Mouse (Mus musculus) midbrain, embryonic 10.5 days (tissue): ENCODE results near the gene C4bp. TPM values are rescaled to one million over a fixed set of nuclear protein-coding genes. Genes with fewer than 3 reads are reported as not detected.
"Not testable (repeated sequence)": the region's sequence is repeated elsewhere in the genome, so short reads cannot be mapped to it uniquely, and the experiment has no call there.

Experiments
- DNase-seq: peaks from one replicate; pipeline ENCODE4 v3.0.0-alpha.2; 2017; ENCODE audit warnings: low spot score
- H3K27ac ChIP-seq: fragments of 300-500 bp; sonication (generic); replicated peaks from 2 replicates; pipeline ENCODE4 v1.5.1; 2016; ENCODE audit warnings: mild to moderate bottlenecking
- H3K27me3 ChIP-seq: fragments of 300-500 bp; sonication (generic); 2 replicates; pipeline ENCODE4 v1.6.1; 2016; ENCODE audit warnings: low read depth, mild to moderate bottlenecking; ENCODE audit not compliant: poor library complexity, severe bottlenecking
- H3K36me3 ChIP-seq: fragments of 300-500 bp; sonication (generic); 2 replicates; pipeline ENCODE4 v1.6.1; 2016; ENCODE audit warnings: mild to moderate bottlenecking, moderate library complexity
- H3K4me1 ChIP-seq: fragments of 300-500 bp; sonication (generic); 2 replicates; pipeline ENCODE4 v1.6.1; 2016
- H3K4me3 ChIP-seq: fragments of 300-500 bp; sonication (generic); 2 replicates; pipeline ENCODE4 v1.5.1; 2016; ENCODE audit warnings: mild to moderate bottlenecking, moderate library complexity
- H3K9me3 ChIP-seq: fragments of 300-500 bp; sonication (generic); replicated peaks from 2 replicates; pipeline ENCODE4 v1.6.1; 2016; ENCODE audit warnings: mild to moderate bottlenecking
- WGBS: fragments of 180-500 bp; shearing (Covaris S2); methylation state at CpG from one replicate; pipeline ENCODE4 v1.1.7; 2016; 5-methylcytosine and 5-hydroxymethylcytosine counted together
- polyA plus RNA-seq: library from polyadenylated mRNA; unstranded; fragments of >200 nt; fragmentation: Nextera tagmentation; extraction: Ambion mirVana; gene quantifications from 2 replicates; pipeline ENCODE4 v1.2.1, GENCODE M21; 2016

The C4bp gene
- 0.14 TPM in 1 of 2 replicates, not detected in the other for polyA plus RNA-seq

DNA sequence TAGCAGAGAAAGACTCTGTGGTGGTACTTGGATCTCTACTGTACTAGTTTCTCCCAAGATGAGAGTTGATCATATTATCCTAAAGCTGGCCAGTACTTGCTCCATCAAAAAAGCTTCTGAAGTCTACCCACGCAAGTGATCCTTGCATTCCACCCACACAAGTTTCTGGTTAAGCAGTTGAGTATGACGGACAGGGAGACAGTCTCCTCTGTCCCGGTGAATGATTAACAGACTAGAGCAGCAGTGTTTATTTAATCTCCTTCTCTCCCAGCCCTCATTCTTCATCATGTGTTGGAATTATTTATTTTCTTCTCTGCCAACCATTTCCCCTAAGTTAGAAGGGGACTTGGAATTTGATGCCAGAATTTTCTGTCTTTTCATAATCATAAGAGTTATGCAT is at the start of gene C4bp:
C4bp (minus strand) TSS at position 179 of the 400 bp plus-strand sequence.
- no peak within 1 kb of the TSS for H3K4me3 ChIP-seq
- no peak within 1 kb of the TSS for H3K27ac ChIP-seq
- DNase-seq = no peak
- H3K36me3 ChIP-seq = no peaks in the 10 kb centered on the region
- no peaks in the 10 kb centered on the region for H3K4me1 ChIP-seq
- H3K9me3 ChIP-seq = no peaks in the 10 kb centered on the region
- 75% methylated on average over 3 of the region's 3 CpGs for WGBS
- H3K27me3 ChIP-seq = no peaks in the 10 kb centered on the region

DNA sequence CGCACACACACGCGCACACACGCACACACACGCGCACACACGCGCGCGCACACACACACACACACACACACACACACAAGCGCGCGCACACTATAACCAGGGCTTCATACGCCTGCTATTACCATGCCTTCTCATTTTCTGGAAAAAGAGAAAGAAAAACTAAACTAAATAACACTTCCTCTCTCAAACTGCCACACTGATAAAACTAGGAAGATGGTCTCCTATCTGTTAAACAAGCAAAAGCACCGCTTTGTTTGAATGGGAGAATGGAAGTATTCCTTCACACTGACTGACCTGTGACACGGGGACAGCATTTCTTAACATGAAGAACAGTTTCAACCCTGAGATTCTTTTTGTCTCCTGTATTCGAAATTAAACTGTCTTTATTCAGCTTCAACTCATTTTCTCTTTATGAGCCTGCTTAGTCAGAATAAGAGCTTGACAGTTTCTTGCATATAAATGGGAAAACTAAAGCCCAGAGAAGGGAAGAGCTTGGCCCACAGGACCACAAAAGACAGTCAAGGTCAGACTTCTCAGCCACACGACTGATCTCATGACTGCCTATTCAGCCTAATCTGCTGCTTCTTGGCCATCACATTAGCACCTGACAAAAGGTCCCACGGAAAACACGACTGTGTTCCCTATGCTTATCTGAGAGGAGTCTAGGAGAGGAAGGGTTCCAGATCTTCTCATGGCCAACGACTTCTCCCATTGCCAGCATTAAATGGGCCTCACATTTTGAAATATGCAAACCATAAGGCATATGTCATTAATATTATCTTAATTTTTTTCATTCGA is 49.0 kb upstream of the C4bp start:
- WGBS = 93% methylated on average over 22 of the region's 22 CpGs

DNA sequence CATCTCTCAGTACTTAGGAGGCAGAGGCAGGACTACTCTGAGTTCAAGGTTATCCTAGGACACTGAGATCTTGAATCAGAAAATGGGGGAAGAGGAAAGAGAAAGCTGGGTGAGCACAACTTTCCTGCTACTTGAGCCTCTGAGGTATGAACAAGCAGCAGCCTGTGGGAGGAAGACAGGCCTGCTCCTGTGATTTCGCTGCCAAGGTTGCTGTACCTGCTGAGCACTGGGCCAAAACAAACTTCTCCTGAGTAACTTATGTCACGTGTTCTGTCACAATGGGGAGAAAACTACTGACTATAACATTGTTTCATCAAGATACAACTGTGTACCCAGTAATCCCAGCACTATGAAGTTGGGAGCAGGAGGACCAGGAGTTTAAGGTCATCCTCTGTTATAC is 42.2 kb upstream of the C4bp start:
- no peak for DNase-seq
- no peaks in the 10 kb centered on the region for H3K4me1 ChIP-seq
- 78% methylated on average over 2 of the region's 2 CpGs for WGBS
- H3K27ac ChIP-seq = no peak overlapping the region
- H3K9me3 ChIP-seq = no peaks in the 10 kb centered on the region
- H3K36me3 ChIP-seq = peaks cover 67% of the 10 kb centered on the region
- no peaks in the 10 kb centered on the region for H3K27me3 ChIP-seq
- no peak overlapping the region for H3K4me3 ChIP-seq

More for the DNA sequence above, 49.0 kb upstream of the C4bp start:
- Histone ChIP-seq H3K9me3 (no peaks in the 10 kb centered on the region), H3K4me3 (no peak overlapping the region), H3K27ac (no peak overlapping the region), H3K4me1 (peaks cover 6% of the 10 kb centered on the region), H3K27me3 (peaks cover 23% of the 10 kb centered on the region), H3K36me3 (peaks cover 27% of the 10 kb centered on the region)
- no peak for DNase-seq

DNA sequence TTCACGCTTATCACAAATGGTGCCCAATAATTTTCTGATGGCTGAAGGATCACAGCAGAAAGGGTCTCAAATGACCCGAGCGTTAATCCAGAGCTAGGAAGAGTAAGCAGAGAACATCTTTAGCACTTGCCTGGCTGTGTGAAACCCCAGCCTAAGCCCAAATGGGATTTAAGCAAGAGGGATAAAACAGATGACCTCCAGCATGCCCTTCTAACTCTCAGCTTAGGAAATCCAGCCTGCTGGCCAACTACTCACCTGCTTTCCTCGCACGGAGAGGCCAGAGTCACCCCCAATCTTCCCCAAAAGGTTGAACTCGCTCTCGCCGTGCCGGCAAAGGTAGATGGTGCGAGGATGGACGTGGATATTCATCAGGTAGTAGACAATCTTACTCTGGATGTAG is 40.5 kb upstream of the C4bp start:
- H3K9me3 ChIP-seq = no peaks in the 10 kb centered on the region
- H3K4me1 ChIP-seq = no peaks in the 10 kb centered on the region
- 92% methylated on average over 11 of the region's 11 CpGs for WGBS
- no peak for DNase-seq
- no peak overlapping the region for H3K4me3 ChIP-seq
- peaks cover 71% of the 10 kb centered on the region for H3K36me3 ChIP-seq
- H3K27me3 ChIP-seq = no peaks in the 10 kb centered on the region
- no peak overlapping the region for H3K27ac ChIP-seq

DNA sequence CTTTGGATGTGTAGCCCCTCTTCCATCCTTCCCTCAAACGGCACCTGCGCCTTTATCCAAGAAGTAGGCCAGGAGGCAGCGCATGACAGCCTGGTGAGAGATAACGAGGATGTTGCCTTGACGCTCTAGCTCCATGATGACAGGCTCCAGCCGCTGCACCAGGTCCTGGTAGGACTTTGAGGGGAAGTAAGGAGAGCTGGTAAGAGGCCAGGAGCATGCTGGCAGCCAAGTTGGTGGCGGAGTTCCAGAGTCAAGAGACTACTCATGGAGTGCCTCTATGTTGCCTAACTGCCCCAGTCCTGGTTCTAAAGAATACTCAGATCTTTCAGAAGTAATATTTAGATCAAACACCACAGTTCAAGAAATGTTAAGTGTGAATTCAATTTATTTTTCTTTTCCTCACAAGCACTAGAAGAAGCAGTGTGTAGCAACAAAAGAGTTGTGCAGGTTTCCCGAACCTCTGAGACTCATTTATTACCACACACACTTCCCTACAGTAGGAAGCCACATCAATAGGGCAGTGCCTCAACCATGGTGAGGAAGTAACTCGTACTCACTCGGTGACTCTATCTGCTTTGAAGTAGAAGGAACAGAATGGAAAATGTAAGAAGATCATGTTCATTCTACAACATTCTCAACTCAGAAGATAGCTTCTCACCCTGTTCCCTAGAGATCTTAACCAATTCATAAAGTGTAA is 38.7 kb upstream of the C4bp start:
- Histone ChIP-seq H3K27me3 (no peaks in the 10 kb centered on the region), H3K27ac (no peak overlapping the region), H3K4me1 (no peaks in the 10 kb centered on the region), H3K36me3 (peaks cover 54% of the 10 kb centered on the region), H3K9me3 (no peaks in the 10 kb centered on the region), H3K4me3 (no peak overlapping the region)
- WGBS = 93% methylated on average over 10 of the region's 10 CpGs
- no peak for DNase-seq

DNA sequence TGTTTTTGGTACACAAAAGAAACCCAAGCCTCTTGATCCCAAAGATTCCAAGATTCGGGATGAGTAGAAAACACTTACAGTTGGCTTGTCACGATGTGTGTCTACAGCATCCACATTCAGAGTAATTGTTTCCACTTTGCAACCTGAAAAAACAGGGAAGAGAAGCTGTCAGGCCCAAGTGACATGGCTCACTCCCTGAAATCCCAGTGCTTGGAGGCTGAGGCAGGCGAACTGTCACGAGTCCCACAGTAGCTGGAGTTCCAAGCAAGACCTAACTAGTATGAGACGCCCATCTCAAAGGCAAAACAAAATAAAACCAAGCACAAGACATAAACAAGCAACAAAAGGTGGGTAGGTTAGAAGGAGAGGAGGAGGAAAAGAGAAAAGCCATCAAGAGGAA is 37.2 kb upstream of the C4bp start:
- H3K4me1 ChIP-seq = no peaks in the 10 kb centered on the region
- no peak overlapping the region for H3K4me3 ChIP-seq
- no peak for DNase-seq
- WGBS = 93% methylated on average over 5 of the region's 5 CpGs
- no peak overlapping the region for H3K27ac ChIP-seq
- no peaks in the 10 kb centered on the region for H3K27me3 ChIP-seq
- H3K9me3 ChIP-seq = no peaks in the 10 kb centered on the region
- H3K36me3 ChIP-seq = peaks cover 54% of the 10 kb centered on the region

DNA sequence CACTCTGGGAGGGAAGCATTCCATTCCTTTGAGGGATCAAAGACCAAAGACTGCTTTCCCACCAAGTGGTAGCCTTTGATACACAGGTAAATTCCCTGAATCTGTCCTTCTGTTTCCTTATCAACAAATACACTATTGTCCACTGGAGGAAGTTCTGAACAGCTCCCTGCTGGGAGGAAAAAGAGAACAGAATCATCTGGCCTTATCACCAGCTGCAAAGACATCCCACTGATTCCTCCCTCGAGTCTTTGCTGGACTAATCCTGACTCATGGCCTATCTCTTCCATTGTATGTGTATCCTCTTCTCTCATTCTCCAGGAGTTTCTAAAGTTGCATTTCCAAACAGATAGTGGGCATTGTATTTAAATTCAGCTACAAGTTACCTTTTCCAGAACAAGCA is 22.5 kb upstream of the C4bp start:
- no peak for DNase-seq
- no peaks in the 10 kb centered on the region for H3K9me3 ChIP-seq
- H3K36me3 ChIP-seq = no peaks in the 10 kb centered on the region
- H3K27me3 ChIP-seq = no peaks in the 10 kb centered on the region
- no peak overlapping the region for H3K4me3 ChIP-seq
- WGBS = 45% methylated on average over 1 of the region's 1 CpGs
- no peak overlapping the region for H3K27ac ChIP-seq
- H3K4me1 ChIP-seq = no peaks in the 10 kb centered on the region

DNA sequence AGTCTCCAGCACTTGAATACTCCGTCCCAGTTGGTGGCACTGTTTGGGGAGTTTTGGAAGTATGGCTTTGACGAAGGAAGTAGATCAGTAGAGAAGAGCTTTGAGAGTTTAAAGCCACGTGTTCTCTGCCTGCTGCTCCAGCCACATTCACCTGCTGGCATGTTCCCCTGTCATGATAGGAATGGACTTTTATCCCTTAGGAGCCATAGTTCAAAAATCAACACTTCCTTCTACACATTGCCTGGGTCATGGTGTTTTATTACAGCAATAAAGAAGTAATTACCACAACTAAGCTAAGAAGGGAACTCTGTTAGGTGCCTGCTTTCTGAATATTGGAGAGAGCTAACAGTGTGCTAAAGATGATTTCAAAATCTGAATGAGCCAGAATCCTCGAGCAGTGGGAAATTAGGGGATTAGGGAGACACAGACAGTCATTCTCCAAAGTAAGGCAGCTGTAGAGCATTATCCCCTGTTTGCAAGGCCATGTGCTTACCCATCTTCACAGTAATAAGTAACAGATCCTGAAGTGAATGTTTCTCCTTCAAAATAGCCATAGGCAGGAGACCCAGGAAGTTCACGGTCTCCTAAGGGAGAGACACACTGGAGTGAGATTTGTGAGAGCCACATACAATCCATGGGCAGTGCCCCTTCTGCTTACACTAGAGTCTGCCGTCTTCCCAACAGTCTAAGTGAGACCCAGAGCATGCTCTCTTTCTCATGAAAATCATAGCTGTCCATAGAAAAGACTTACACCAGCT is 20.4 kb upstream of the C4bp start:
- DNase-seq = no peak
- Histone ChIP-seq H3K36me3 (no peaks in the 10 kb centered on the region), H3K27ac (no peak overlapping the region), H3K27me3 (no peaks in the 10 kb centered on the region), H3K4me1 (no peaks in the 10 kb centered on the region), H3K4me3 (no peak overlapping the region), H3K9me3 (no peaks in the 10 kb centered on the region)
- 78% methylated on average over 6 of the region's 6 CpGs for WGBS

DNA sequence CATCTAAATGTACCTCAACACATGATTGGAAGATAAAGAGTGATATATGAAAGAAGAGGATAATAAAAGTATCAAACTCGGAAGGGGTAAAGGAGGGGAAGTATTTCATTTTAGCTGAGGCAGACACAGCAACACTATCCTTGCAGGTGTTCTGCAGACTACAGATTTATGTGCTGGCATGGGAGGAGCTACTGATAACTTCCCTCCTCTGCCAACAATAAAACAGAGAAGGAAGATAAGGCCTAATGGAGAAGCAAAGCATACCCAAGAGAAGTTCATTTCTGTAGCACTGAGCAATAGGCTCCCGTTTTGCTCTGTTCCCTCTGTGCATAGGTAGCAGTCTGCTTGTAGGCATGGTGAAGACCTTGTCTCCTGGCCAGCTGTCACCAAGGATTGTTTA is 19.6 kb upstream of the C4bp start:
- H3K4me3 ChIP-seq = no peak overlapping the region
- no peak for DNase-seq
- H3K27ac ChIP-seq = no peak overlapping the region
- H3K36me3 ChIP-seq = no peaks in the 10 kb centered on the region
- H3K4me1 ChIP-seq = no peaks in the 10 kb centered on the region
- no peaks in the 10 kb centered on the region for H3K9me3 ChIP-seq
- WGBS = 85% methylated on average over 2 of the region's 2 CpGs
- H3K27me3 ChIP-seq = no peaks in the 10 kb centered on the region

DNA sequence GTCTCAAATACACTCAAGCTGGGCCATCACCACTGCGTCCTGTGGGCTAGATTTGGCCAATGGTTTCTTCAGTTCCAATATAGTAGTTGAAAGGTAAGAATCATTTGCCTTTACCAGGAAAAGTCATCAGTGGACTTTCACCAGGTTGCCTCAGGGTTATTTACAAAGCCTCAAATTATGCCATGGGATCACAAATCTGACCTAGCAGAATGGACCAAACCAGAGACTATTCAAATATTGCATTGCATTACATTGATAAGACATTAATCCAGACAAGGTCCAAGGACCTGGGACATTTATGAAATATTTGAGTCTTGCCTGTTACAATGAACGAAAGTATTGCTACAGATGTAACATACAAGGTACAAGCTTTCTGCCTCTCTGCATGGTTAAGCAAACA is 17.1 kb upstream of the C4bp start:
- WGBS = 83% methylated on average over 2 of the region's 2 CpGs
- DNase-seq = no peak
- no peaks in the 10 kb centered on the region for H3K4me1 ChIP-seq
- no peak overlapping the region for H3K4me3 ChIP-seq
- H3K27me3 ChIP-seq = no peaks in the 10 kb centered on the region
- H3K36me3 ChIP-seq = no peaks in the 10 kb centered on the region
- no peak overlapping the region for H3K27ac ChIP-seq
- H3K9me3 ChIP-seq = no peaks in the 10 kb centered on the region

DNA sequence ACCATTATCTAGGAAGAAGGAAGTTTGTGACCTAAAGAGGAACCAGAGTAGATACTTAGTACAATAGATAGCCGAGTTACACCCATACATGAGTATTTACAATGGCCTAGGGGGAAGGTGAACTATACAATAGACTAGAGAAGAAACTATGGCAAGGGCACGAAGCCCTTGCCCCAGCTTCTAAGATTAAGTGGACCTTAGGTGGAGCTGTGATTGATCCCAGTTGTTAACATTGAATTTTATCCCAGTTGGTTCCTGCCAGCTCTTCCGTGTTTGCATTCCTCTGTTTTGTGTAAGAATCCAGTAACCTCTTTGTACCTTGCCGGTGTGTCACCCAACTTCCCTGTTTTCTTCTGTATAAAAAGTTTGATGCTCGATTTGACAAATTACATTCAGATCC is 2.1 kb upstream of the C4bp start:
- H3K4me3 ChIP-seq, DNase-seq, H3K27me3 ChIP-seq, H3K36me3 ChIP-seq, H3K9me3 ChIP-seq, H3K27ac ChIP-seq, H3K4me1 ChIP-seq: not testable (repeated sequence)
- WGBS = 86% methylated on average over 5 of the region's 5 CpGs

DNA sequence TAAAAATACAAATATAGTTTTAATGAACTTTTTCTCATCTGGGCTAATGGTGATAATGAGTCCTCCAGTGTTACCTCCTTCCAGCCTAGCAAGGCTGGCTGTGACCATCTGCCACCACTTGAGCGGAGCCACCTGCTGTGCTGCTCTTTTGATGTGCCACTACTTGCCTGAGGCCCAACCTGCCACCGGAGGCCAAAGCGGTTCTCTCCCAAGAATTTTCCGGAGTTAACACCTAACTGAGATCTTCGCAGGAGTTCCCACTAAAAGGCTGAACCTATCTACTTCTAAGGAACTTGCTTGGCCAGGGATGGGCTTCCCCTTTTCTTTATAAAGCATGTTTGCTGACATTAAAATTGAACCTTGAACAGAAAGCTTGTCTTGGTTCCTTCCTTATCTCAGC is 1.8 kb downstream of the C4bp start:
- H3K9me3 ChIP-seq, H3K27me3 ChIP-seq, DNase-seq, H3K27ac ChIP-seq, H3K4me1 ChIP-seq, H3K36me3 ChIP-seq, H3K4me3 ChIP-seq: not testable (repeated sequence)
- WGBS = 41% methylated on average over 5 of the region's 5 CpGs

DNA sequence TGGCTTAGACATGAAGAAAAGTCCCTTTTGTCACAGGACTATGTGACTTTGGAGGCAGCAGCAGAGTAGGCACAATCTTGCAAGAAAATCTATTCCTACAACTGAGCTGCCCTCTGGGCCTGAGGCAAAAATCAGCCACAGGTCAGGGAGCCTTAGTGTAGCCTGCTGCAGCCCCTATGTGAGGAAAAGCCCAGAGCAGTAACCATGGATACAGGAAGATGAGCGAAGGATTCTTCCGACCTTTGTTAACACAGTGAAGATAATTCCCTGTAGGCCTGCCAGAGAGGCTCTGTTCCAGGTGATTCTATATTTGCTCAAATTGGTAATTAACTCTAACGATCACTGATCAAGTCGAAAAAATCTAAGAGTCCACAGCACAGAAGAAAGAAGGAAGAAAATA is 17.3 kb downstream of the C4bp start:
- Histone ChIP-seq H3K4me1 (peaks cover 4% of the 10 kb centered on the region; the same call in 1 of the 2 replicates), H3K27me3 (no peaks in the 10 kb centered on the region), H3K36me3 (no peaks in the 10 kb centered on the region), H3K4me3 (no peak overlapping the region), H3K27ac (no peak overlapping the region), H3K9me3 (no peaks in the 10 kb centered on the region)
- WGBS = 61% methylated on average over 4 of the region's 4 CpGs
- no peak for DNase-seq
